9 mouse cellular contexts compared by ENCODE assay signal in genomic region chr4:148651045-148651444, GRCm38 (mm10). TPM values are rescaled to one million over a fixed set of nuclear protein-coding genes. Genes with fewer than 3 reads are reported as not detected.
DNase-seq lines count a peak whose midpoint lies in the region; ATAC-seq and TF ChIP-seq lines count a peak whose summit lies in the region.
"Had no signal": no experiment of that assay in that cellular context is flagged by ENCODE, and none has a peak within 500 bp of the region (broad histone marks: within the 10 kb centered on the region; RNA-seq: fewer than 3 reads in every experiment).

No protein-coding gene starts in this region.

- TF ChIP-seq POLR2A in cerebellum, adult 2 months (IDR thresholded peaks at IDR 0.05; ENCODE audit: borderline replicate concordance, insufficient read depth, low read length) = no peak

- H3K4me3 ChIP-seq in cerebellum, adult 2 months (replicated peaks; ENCODE audit: insufficient read depth, low read depth, low read length) = no peak overlapping the region
- no peak overlapping the region for H3K4me3 ChIP-seq in hindbrain, embryonic 16.5 days (ENCODE audit: low read length)
- no peak overlapping the region for H3K4me3 ChIP-seq in stomach, postnatal 0 days (ENCODE audit: low read depth, low read length)

- H3K36me3 ChIP-seq in hindbrain, embryonic 16.5 days (ENCODE audit: control insufficient read depth, insufficient read depth, low read length) = no peaks in the 10 kb centered on the region
- H3K36me3 ChIP-seq in stomach, postnatal 0 days (ENCODE audit: control insufficient read depth, insufficient read depth, low read length) = no peaks in the 10 kb centered on the region

- peaks cover 8% of the 10 kb centered on the region for H3K4me1 ChIP-seq in cerebellum, adult 2 months (ENCODE audit: control insufficient read depth, insufficient read depth, low read length)
- no peaks in the 10 kb centered on the region; the same call in 1 of the 2 replicates for H3K4me1 ChIP-seq in hindbrain, embryonic 16.5 days (ENCODE audit: control insufficient read depth, insufficient read depth, low read depth, low read length)
- H3K4me1 ChIP-seq in stomach, postnatal 0 days (replicated peaks; ENCODE audit: control insufficient read depth, insufficient read depth) = no peaks in the 10 kb centered on the region

- TF ChIP-seq CTCF in cerebellum, adult 2 months (IDR thresholded peaks at IDR 0.05; ENCODE audit: borderline replicate concordance, insufficient read depth, low read depth, low read length) = no peak
- no peak for TF ChIP-seq CTCF in stomach, postnatal 0 days (IDR thresholded peaks at IDR 0.05; ENCODE audit: low read depth)

- DNase-seq in left cerebral cortex, postnatal 4 days = peak; percentile 75
- no peak for DNase-seq in left cerebral cortex, postnatal 25 days (ENCODE audit: low spot score in 2 of 2)
- peak; percentile 80 to 84 for DNase-seq in cerebellum, adult 2 months
- DNase-seq in stomach, postnatal 0 days (ENCODE audit: low spot score) = peak; percentile 49
- DNase-seq in B cell, adult 2 months = no peak
- DNase-seq in ovary, postnatal 14 days (ENCODE audit: low spot score) = no peak

- H3K4me2 ChIP-seq in hindbrain, embryonic 16.5 days (ENCODE audit: low read length) = no peak overlapping the region
- H3K4me2 ChIP-seq in stomach, postnatal 0 days (replicated peaks; ENCODE audit: low read depth) = no peak overlapping the region

- H3K27me3 ChIP-seq in cerebellum, adult 2 months (ENCODE audit: control insufficient read depth, insufficient read depth, low read length) = no peaks in the 10 kb centered on the region
- H3K27me3 ChIP-seq in hindbrain, embryonic 16.5 days (replicated peaks; ENCODE audit: control insufficient read depth, insufficient read depth, low read length) = no peaks in the 10 kb centered on the region
- no peaks in the 10 kb centered on the region for H3K27me3 ChIP-seq in stomach, postnatal 0 days (ENCODE audit: control insufficient read depth, insufficient read depth, low read length)

- H3K9me3 ChIP-seq in hindbrain, embryonic 16.5 days (ENCODE audit: control insufficient read depth, low read length) = no peaks in the 10 kb centered on the region
- H3K9me3 ChIP-seq in stomach, postnatal 0 days (ENCODE audit: control insufficient read depth, low read length) = no peaks in the 10 kb centered on the region

- TF ChIP-seq EP300 in stomach, postnatal 0 days (optimal IDR thresholded peaks at IDR 0.05) = peak; percentile 34

- no peak overlapping the region for H3K27ac ChIP-seq in cerebellum, adult 2 months (ENCODE audit: insufficient read depth, low read length)
- peak overlapping the region; percentile 55; the same call in 1 of the 2 replicates for H3K27ac ChIP-seq in hindbrain, embryonic 16.5 days (ENCODE audit: low read depth, low read length)
- no peak overlapping the region for H3K27ac ChIP-seq in stomach, postnatal 0 days (replicated peaks)

- no peak overlapping the region for H3K9ac ChIP-seq in hindbrain, embryonic 16.5 days (ENCODE audit: low read depth, low read length)
- no peak overlapping the region for H3K9ac ChIP-seq in stomach, postnatal 0 days (ENCODE audit: low read length)

- intact Hi-C loops in left cerebral cortex, postnatal 4 days (cut with DNase I) = no loop called here
- intact Hi-C loops in left cerebral cortex, postnatal 25 days (cut with DNase I) = no loop called here

- WGBS in cerebellum, adult 2 months = 16% methylated on average over 9 of the region's 9 CpGs
- 28% methylated on average over 9 of the region's 9 CpGs for WGBS in hindbrain, embryonic 16.5 days
- WGBS in stomach, postnatal 0 days = 38% methylated on average over 9 of the region's 9 CpGs

- peak; percentile 72 for ATAC-seq in hindbrain, embryonic 16.5 days
- ATAC-seq in stomach, postnatal 0 days (ENCODE audit: low FRiP score, low TSS enrichment) = peak; percentile 56

RNA-seq across cellular contexts. Expression of gene Gm572, which starts 7.9 kb away (rescaled TPM):
- total RNA-seq in left cerebral cortex, postnatal 4 days (2021) = not detected
- not detected for total RNA-seq in left cerebral cortex, postnatal 25 days (2021)
- polyA plus RNA-seq in cerebellum, adult 2 months (2012; rRNA removed) = 0.10 and 0.11 TPM in 2 replicates
- not detected in 2 replicates for polyA plus RNA-seq in hindbrain, embryonic 16.5 days (2015; fragmentation: Nextera tagmentation; extraction: Ambion mirVana)
- polyA plus RNA-seq in stomach, postnatal 0 days (2015; fragmentation: Nextera tagmentation; extraction: Ambion mirVana) = 0.10 and 0.16 TPM in 2 replicates
- total RNA-seq: megakaryocyte-erythroid progenitor cell, adult 5-6 weeks had no signal
- polyA plus RNA-seq: embryonic facial prominence, embryonic 11.5 days had no signal

RNA-seq across cellular contexts. Expression of gene Tardbp, which starts 24.2 kb away (rescaled TPM):
- 100 to 1,000 TPM; 263 to 324 TPM for total RNA-seq in left cerebral cortex, postnatal 4 days (2021)
- total RNA-seq in left cerebral cortex, postnatal 25 days (2021) = 100 to 1,000 TPM; 187 to 201 TPM
- 276 and 338 TPM in 2 replicates for polyA plus RNA-seq in cerebellum, adult 2 months (2012; rRNA removed)
- polyA plus RNA-seq in hindbrain, embryonic 16.5 days (2015; fragmentation: Nextera tagmentation; extraction: Ambion mirVana) = 157 and 162 TPM in 2 replicates
- polyA plus RNA-seq in stomach, postnatal 0 days (2015; fragmentation: Nextera tagmentation; extraction: Ambion mirVana) = 99.8 and 106 TPM in 2 replicates

RNA-seq across cellular contexts. Expression of gene Masp2, which starts 48.7 kb away (rescaled TPM):
- 1 to 10 TPM; 2.1 to 2.3 TPM for total RNA-seq in left cerebral cortex, postnatal 4 days (2021)
- total RNA-seq in left cerebral cortex, postnatal 25 days (2021) = 1 to 10 TPM; 1.8 to 2.4 TPM
- 0.82 and 1.9 TPM in 2 replicates for polyA plus RNA-seq in cerebellum, adult 2 months (2012; rRNA removed)
- 0.72 and 0.95 TPM in 2 replicates for polyA plus RNA-seq in hindbrain, embryonic 16.5 days (2015; fragmentation: Nextera tagmentation; extraction: Ambion mirVana)
- polyA plus RNA-seq in stomach, postnatal 0 days (2015; fragmentation: Nextera tagmentation; extraction: Ambion mirVana) = 0.46 and 0.79 TPM in 2 replicates
- polyA plus RNA-seq: embryonic facial prominence, embryonic 11.5 days had no signal

RNA-seq across cellular contexts. Expression of gene Srm, which starts 59.7 kb away (rescaled TPM):
- total RNA-seq in left cerebral cortex, postnatal 4 days (2021) = 100 to 1,000 TPM; 107 to 109 TPM
- 10 to 100 TPM; 70.5 to 82.3 TPM for total RNA-seq in left cerebral cortex, postnatal 25 days (2021)
- polyA plus RNA-seq in cerebellum, adult 2 months (2012; rRNA removed) = 68.9 and 75.8 TPM in 2 replicates
- polyA plus RNA-seq in hindbrain, embryonic 16.5 days (2015; fragmentation: Nextera tagmentation; extraction: Ambion mirVana) = 179 and 186 TPM in 2 replicates
- 109 and 113 TPM in 2 replicates for polyA plus RNA-seq in stomach, postnatal 0 days (2015; fragmentation: Nextera tagmentation; extraction: Ambion mirVana)

Comparison
In these comparisons a context has a peak if more than half of its experiments do, and no peak if none do; other contexts are left out.
1. DNase-seq: peak in left cerebral cortex, postnatal 4 days (single experiment), cerebellum, adult 2 months (2 of 2) and stomach, postnatal 0 days (single experiment); none in left cerebral cortex, postnatal 25 days (0 of 2), B cell, adult 2 months (0 of 2) and ovary, postnatal 14 days (single experiment).